Mouse (Mus musculus) heart, embryonic 13.5 days (tissue): ENCODE measurements around the gene C2cd2l. TPM values are rescaled to one million over a fixed set of nuclear protein-coding genes. Genes with fewer than 3 reads are reported as not detected.

Source experiments
- ATAC-seq: fragments of 200-750 bp; cut with Nextera tagmentation; 2 replicates; pipeline ENCODE4 v1.8.0; 2017; ENCODE audit warnings: moderate TSS enrichment; ENCODE audit not compliant: insufficient number of reproducible peaks, low FRiP score, low TSS enrichment; ENCODE audit errors: extremely low read depth
- H3K27ac ChIP-seq: fragments of 300-500 bp; sonication (generic); replicated peaks from 2 replicates; pipeline ENCODE4 v1.5.1; 2015; ENCODE audit warnings: moderate library complexity, mild to moderate bottlenecking, inconsistent platforms
- H3K27me3 ChIP-seq: fragments of 300-500 bp; sonication (generic); replicated peaks from 2 replicates; pipeline ENCODE4 v1.6.1; 2015; ENCODE audit warnings: mild to moderate bottlenecking, inconsistent platforms
- H3K36me3 ChIP-seq: fragments of 300-500 bp; sonication (generic); 2 replicates; pipeline ENCODE4 v1.6.1; 2015; ENCODE audit warnings: mild to moderate bottlenecking, inconsistent platforms
- H3K4me1 ChIP-seq: fragments of 300-500 bp; sonication (generic); 2 replicates; pipeline ENCODE4 v1.6.1; 2015; ENCODE audit warnings: inconsistent platforms
- H3K4me2 ChIP-seq: fragments of 300-500 bp; sonication (generic); 2 replicates; pipeline ENCODE4 v1.6.1; 2015; ENCODE audit warnings: inconsistent platforms, mild to moderate bottlenecking, moderate library complexity
- H3K4me3 ChIP-seq: fragments of 300-500 bp; sonication (generic); 2 replicates; pipeline ENCODE4 v1.5.1; 2015; ENCODE audit warnings: moderate library complexity, mild to moderate bottlenecking, inconsistent platforms
- H3K9ac ChIP-seq: fragments of 300-500 bp; sonication (generic); 2 replicates; pipeline ENCODE4 v1.6.1; 2015; ENCODE audit warnings: inconsistent platforms, mild to moderate bottlenecking, moderate library complexity
- H3K9me3 ChIP-seq: fragments of 300-500 bp; sonication (generic); 2 replicates; pipeline ENCODE4 v1.6.1; 2016; ENCODE audit warnings: inconsistent platforms
- WGBS: fragments of 180-500 bp; shearing (Covaris S2); methylation state at CpG from one replicate; pipeline ENCODE4 v1.1.7; 2015; ENCODE audit warnings: mixed read lengths; 5-methylcytosine and 5-hydroxymethylcytosine counted together
- microRNA-seq: library from miRNA; unstranded; fragments of <30 nt; microRNA quantifications from one replicate; pipeline ENCODE4, GENCODE M21; 2016
- polyA plus RNA-seq: library from polyadenylated mRNA; unstranded; fragments of >200 nt; fragmentation: Nextera tagmentation; extraction: Ambion mirVana; gene quantifications from 2 replicates; pipeline ENCODE4 v1.2.1, GENCODE M21; 2015

The C2cd2l gene
- polyA plus RNA-seq, 1 experiment from 2014 or later = 7.1 TPM

- Histone ChIP-seq H3K27ac (no peak overlapping the region), H3K9ac (no peak overlapping the region), H3K9me3 (no peaks in the 10 kb centered on the region), H3K4me1 (peaks cover 1% of the 10 kb centered on the region), H3K36me3 (peaks cover 17% of the 10 kb centered on the region), H3K4me3 (no peak overlapping the region), H3K4me2 (no peak overlapping the region), H3K27me3 (no peaks in the 10 kb centered on the region; the same call in 1 of the 2 replicates)
- ATAC-seq = no peak
- 81% methylated on average over 14 of the region's 14 CpGs for WGBS
These were observed 58.7 kb downstream of the C2cd2l start for GRCm38 (mm10) chr9:44261388-44261787.

Small RNA genes lying within 50 kb of the gene (microRNA-seq; reads per million reads assigned to microRNA genes)
- not detected for gene Gm44335

Other genes with a start within 250 kb of the C2cd2l start
- gene Mfrp, start 218.6 kb downstream of the C2cd2l start, polyA plus RNA-seq = not detected in 2 replicates
- gene C1qtnf5, start 213.0 kb downstream of the C2cd2l start, polyA plus RNA-seq = 1.1 and 2.1 TPM in 2 replicates
- not detected in 2 replicates for gene Gm49380, start 206.8 kb downstream of the C2cd2l start, polyA plus RNA-seq
- gene Rnf26, start 206.8 kb downstream of the C2cd2l start, polyA plus RNA-seq = 38.5 and 39.3 TPM in 2 replicates
- gene Mcam, start 185.8 kb downstream of the C2cd2l start, polyA plus RNA-seq = 112 and 127 TPM in 2 replicates
- 10.4 and 11.9 TPM in 2 replicates for gene Cbl, start 86.2 kb downstream of the C2cd2l start, polyA plus RNA-seq
- not detected in 2 replicates for gene Ccdc153, start 79.6 kb downstream of the C2cd2l start, polyA plus RNA-seq
- gene Pdzd3, start 68.8 kb downstream of the C2cd2l start, polyA plus RNA-seq = 0.12 TPM in 1 of 2 replicates, not detected in the other
- 5.6 and 5.9 TPM in 2 replicates for gene Nlrx1, start 51.7 kb downstream of the C2cd2l start, polyA plus RNA-seq
- gene Abcg4, start 31.7 kb downstream of the C2cd2l start, polyA plus RNA-seq = 2.1 and 3.5 TPM in 2 replicates
- 14.9 and 16.0 TPM in 2 replicates for gene Hinfp, start 14.6 kb downstream of the C2cd2l start, polyA plus RNA-seq
- gene Dpagt1, start 5.7 kb upstream of the C2cd2l start, polyA plus RNA-seq = 33.4 and 34.4 TPM in 2 replicates
- 196 and 199 TPM in 2 replicates for gene H2afx, start 14.4 kb upstream of the C2cd2l start, polyA plus RNA-seq
- 135 and 149 TPM in 2 replicates for gene Hmbs, start 23.9 kb upstream of the C2cd2l start, polyA plus RNA-seq
- 20.0 and 21.1 TPM in 2 replicates for gene Vps11, start 41.4 kb upstream of the C2cd2l start, polyA plus RNA-seq
- gene Hyou1, start 59.2 kb upstream of the C2cd2l start, polyA plus RNA-seq = 16.0 and 17.5 TPM in 2 replicates
- 31.4 and 36.4 TPM in 2 replicates for gene Slc37a4, start 76.6 kb upstream of the C2cd2l start, polyA plus RNA-seq
- 1,048 and 1,209 TPM in 2 replicates for gene Rps25, start 86.9 kb upstream of the C2cd2l start, polyA plus RNA-seq
- gene Trappc4, start 87.3 kb upstream of the C2cd2l start, polyA plus RNA-seq = 78.9 and 89.7 TPM in 2 replicates
- 19.6 and 21.4 TPM in 2 replicates for gene Ccdc84, start 98.3 kb upstream of the C2cd2l start, polyA plus RNA-seq
- not detected in 2 replicates for gene Foxr1, start 120.9 kb upstream of the C2cd2l start, polyA plus RNA-seq
- gene Upk2, start 134.7 kb upstream of the C2cd2l start, polyA plus RNA-seq = not detected in 2 replicates
- gene Bcl9l, start 162.5 kb upstream of the C2cd2l start, polyA plus RNA-seq = 7.3 and 9.4 TPM in 2 replicates
- gene Cxcr5, start 241.6 kb upstream of the C2cd2l start, polyA plus RNA-seq = not detected in 2 replicates